Mouse (Mus musculus): Measurements from ENCODE around the gene Gpr88.

DNA sequence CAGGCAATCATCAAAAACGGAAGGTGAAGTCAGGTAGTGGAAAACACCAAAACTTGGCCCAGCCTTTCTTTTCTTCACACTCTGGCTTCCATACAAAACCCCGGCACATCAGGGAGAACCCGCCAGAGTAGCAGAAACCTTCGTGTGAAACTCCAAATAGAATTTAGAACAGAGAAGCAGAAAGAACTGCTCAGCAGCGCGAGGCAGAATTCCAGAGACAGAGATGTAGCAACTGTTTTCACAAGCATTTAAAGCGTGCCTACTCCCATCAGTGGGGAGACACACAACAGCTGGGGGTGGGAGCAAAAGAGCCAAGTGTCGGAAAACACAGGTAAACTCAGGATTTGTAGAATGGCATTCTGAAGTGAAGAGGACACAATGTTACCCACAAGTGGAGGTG is 44.7 kb upstream of the Gpr88 start:
- TF ChIP-seq BHLHE40 (IDR thresholded peaks at IDR 0.05; ENCODE audit: borderline replicate concordance, low read depth, low read length), result no peak
- no peak for TF ChIP-seq CTCF (IDR thresholded peaks at IDR 0.05 in 2 of 3, conservative IDR thresholded peaks at IDR 0.05 in 1 of 3; ENCODE audit: control insufficient read depth in 1 of 3, insufficient read depth in 1 of 3, low read depth in 2 of 3, low read length in 3 of 3, poor library complexity in 1 of 3, severe bottlenecking in 1 of 3)
- TF ChIP-seq POLR2A (IDR thresholded peaks at IDR 0.05; ENCODE audit: control insufficient read depth in 1 of 2, insufficient read depth in 1 of 2, low read depth in 1 of 2, low read length in 2 of 2, poor library complexity in 1 of 2), result no peak
- no peak for TF ChIP-seq MAFK (IDR thresholded peaks at IDR 0.05; ENCODE audit: borderline replicate concordance, low read depth, low read length)
- no peak for TF ChIP-seq POLR2AphosphoS2 (IDR thresholded peaks at IDR 0.05; ENCODE audit: low read length)
- no peak for TF ChIP-seq RCOR1 (IDR thresholded peaks at IDR 0.05; ENCODE audit: low read depth, low read length)
- TF ChIP-seq TCF12 (IDR thresholded peaks at IDR 0.05; ENCODE audit: low read depth, low read length), result no peak
- no peak for TF ChIP-seq GATA1 (IDR thresholded peaks at IDR 0.05; ENCODE audit: low read depth, low read length)
- no peak for TF ChIP-seq RAD21 (IDR thresholded peaks at IDR 0.05; ENCODE audit: low read depth, low read length)
- TF ChIP-seq MXI1 (IDR thresholded peaks at IDR 0.05; ENCODE audit: low read depth, low read length), result no peak
- no peak for TF ChIP-seq MEF2A (IDR thresholded peaks at IDR 0.05; ENCODE audit: extremely low read depth, insufficient replicate concordance, low read depth, low read length, poor library complexity, severe bottlenecking)
- TF ChIP-seq HCFC1 (IDR thresholded peaks at IDR 0.05; ENCODE audit: low read depth, low read length), result no peak
- no peak for TF ChIP-seq NRF1 (IDR thresholded peaks at IDR 0.05; ENCODE audit: insufficient read depth, low read depth, low read length, poor library complexity, severe bottlenecking)
